Mouse (Mus musculus): Measurements from ENCODE around the gene Car4.

GRCm38 (mm10) chr11:84919276-84919675, 38.3 kb upstream of the Car4 start:
- TF ChIP-seq CTCF (IDR thresholded peaks at IDR 0.05; ENCODE audit: borderline replicate concordance, control insufficient read depth, extremely low read depth, insufficient read depth, low read length, poor library complexity) (no peak), POLR2A (IDR thresholded peaks at IDR 0.05; ENCODE audit: control insufficient read depth, extremely low read depth, insufficient read depth, low read length, poor library complexity) (no peak)

Data from thymus, adult 2 months (tissue).